Mouse (Mus musculus): Measurements from ENCODE around the gene Wwc2. TPM values are rescaled to one million over a fixed set of nuclear protein-coding genes. Genes with fewer than 3 reads are reported as not detected.
A peak's percentile ranks its signal among the peaks of the same experiment; 100 is the strongest.

Wwc2 gene
- polyA plus RNA-seq, 1 experiment from 2014 or later: 11.9 TPM

GRCm38 (mm10) chr8:47799438-47799837 is 191.3 kb downstream of the Wwc2 start:
- no peaks in the 10 kb centered on the region for H3K9me3 ChIP-seq
- WGBS: 78% methylated on average over 6 of the region's 6 CpGs
- ATAC-seq (ENCODE audit: insufficient number of reproducible peaks, low FRiP score, low TSS enrichment, low read depth): no peak

GRCm38 (mm10) chr8:47791986-47792385 is 198.7 kb downstream of the Wwc2 start:
- Histone ChIP-seq H3K27me3 (no peaks in the 10 kb centered on the region), H3K9me3 (no peaks in the 10 kb centered on the region), H3K4me2 (no peak overlapping the region), H3K27ac (no peak overlapping the region), H3K4me3 (no peak overlapping the region), H3K36me3 (no peaks in the 10 kb centered on the region), H3K9ac (no peak overlapping the region), H3K4me1 (no peaks in the 10 kb centered on the region)
- no peak for ATAC-seq (ENCODE audit: insufficient number of reproducible peaks, low FRiP score, low TSS enrichment, low read depth)
- WGBS: 59% methylated on average over 9 of the region's 9 CpGs

More at GRCm38 (mm10) chr8:47799438-47799837, 191.3 kb downstream of the Wwc2 start:
- Histone ChIP-seq H3K27me3 (no peaks in the 10 kb centered on the region), H3K27ac (no peak overlapping the region), H3K4me3 (no peak overlapping the region), H3K4me2 (no peak overlapping the region), H3K4me1 (no peaks in the 10 kb centered on the region), H3K36me3 (no peaks in the 10 kb centered on the region), H3K9ac (no peak overlapping the region)

GRCm38 (mm10) chr8:47787705-47788104 is 203.0 kb downstream of the Wwc2 start:
- Histone ChIP-seq H3K4me2 (no peak overlapping the region), H3K9me3 (no peaks in the 10 kb centered on the region), H3K27me3 (no peaks in the 10 kb centered on the region), H3K4me3 (no peak overlapping the region), H3K9ac (no peak overlapping the region), H3K36me3 (no peaks in the 10 kb centered on the region), H3K4me1 (no peaks in the 10 kb centered on the region), H3K27ac (no peak overlapping the region)
- ATAC-seq (ENCODE audit: insufficient number of reproducible peaks, low FRiP score, low TSS enrichment, low read depth): no peak
- 47% methylated on average over 10 of the region's 10 CpGs for WGBS

- Histone ChIP-seq H3K27me3 (no peaks in the 10 kb centered on the region), H3K4me3 (no peak overlapping the region), H3K36me3 (no peaks in the 10 kb centered on the region), H3K4me2 (no peak overlapping the region), H3K9ac (no peak overlapping the region), H3K27ac (no peak overlapping the region), H3K9me3 (no peaks in the 10 kb centered on the region), H3K4me1 (no peaks in the 10 kb centered on the region)
- WGBS: 89% methylated on average over 15 of the region's 15 CpGs
- no peak for ATAC-seq (ENCODE audit: insufficient number of reproducible peaks, low FRiP score, low TSS enrichment, low read depth)
These were observed 204.4 kb downstream of the Wwc2 start for GRCm38 (mm10) chr8:47786323-47786722.

- no peaks in the 10 kb centered on the region for H3K27me3 ChIP-seq
- H3K4me2 ChIP-seq: no peak overlapping the region
- WGBS: 65% methylated on average over 7 of the region's 7 CpGs
- no peaks in the 10 kb centered on the region for H3K4me1 ChIP-seq
- no peak overlapping the region for H3K4me3 ChIP-seq
- H3K36me3 ChIP-seq: no peaks in the 10 kb centered on the region
- H3K9me3 ChIP-seq: no peaks in the 10 kb centered on the region
- H3K9ac ChIP-seq: no peak overlapping the region
- ATAC-seq (ENCODE audit: insufficient number of reproducible peaks, low FRiP score, low TSS enrichment, low read depth): no peak
- peak overlapping the region; percentile 23; the same call in 1 of the 2 replicates for H3K27ac ChIP-seq
These were observed 206.3 kb downstream of the Wwc2 start for GRCm38 (mm10) chr8:47784436-47784835.

GRCm38 (mm10) chr8:47783944-47784343 is 206.8 kb downstream of the Wwc2 start:
- peak; percentile 71; the same call in 1 of the 2 replicates for ATAC-seq (ENCODE audit: insufficient number of reproducible peaks, low FRiP score, low TSS enrichment, low read depth)
- Histone ChIP-seq H3K4me2 (no peak overlapping the region), H3K4me3 (no peak overlapping the region), H3K27me3 (no peaks in the 10 kb centered on the region), H3K9me3 (no peaks in the 10 kb centered on the region), H3K4me1 (no peaks in the 10 kb centered on the region), H3K27ac (peak overlapping the region; percentile 23; the same call in 1 of the 2 replicates), H3K9ac (no peak overlapping the region), H3K36me3 (no peaks in the 10 kb centered on the region)
- WGBS: 75% methylated on average over 6 of the region's 6 CpGs

GRCm38 (mm10) chr8:47783544-47783943 is 207.2 kb downstream of the Wwc2 start:
- Histone ChIP-seq H3K4me3 (no peak overlapping the region), H3K9me3 (no peaks in the 10 kb centered on the region), H3K27ac (0 out of 2 replicates have a peak overlapping the region, but pooled peaks have one; percentile 23), H3K9ac (no peak overlapping the region), H3K27me3 (no peaks in the 10 kb centered on the region), H3K4me2 (no peak overlapping the region), H3K4me1 (no peaks in the 10 kb centered on the region), H3K36me3 (no peaks in the 10 kb centered on the region)
- 88% methylated on average over 2 of the region's 2 CpGs for whole genome bisulfite sequencing
- no peak for ATAC-seq (ENCODE audit: insufficient number of reproducible peaks, low FRiP score, low TSS enrichment, low read depth)

- Histone ChIP-seq H3K27ac (no peak overlapping the region), H3K9me3 (no peaks in the 10 kb centered on the region), H3K36me3 (no peaks in the 10 kb centered on the region), H3K4me3 (no peak overlapping the region), H3K4me1 (no peaks in the 10 kb centered on the region), H3K4me2 (no peak overlapping the region), H3K9ac (no peak overlapping the region), H3K27me3 (no peaks in the 10 kb centered on the region)
- no peak for ATAC-seq (ENCODE audit: insufficient number of reproducible peaks, low FRiP score, low TSS enrichment, low read depth)
- 91% methylated on average over 4 of the region's 4 CpGs for WGBS
These were observed 208.8 kb downstream of the Wwc2 start for GRCm38 (mm10) chr8:47781881-47782280.

GRCm38 (mm10) chr8:47779589-47779988 is 211.1 kb downstream of the Wwc2 start:
- no peak overlapping the region for H3K4me3 ChIP-seq
- no peak for ATAC-seq (ENCODE audit: insufficient number of reproducible peaks, low FRiP score, low TSS enrichment, low read depth)
- no peaks in the 10 kb centered on the region for H3K4me1 ChIP-seq
- H3K36me3 ChIP-seq: no peaks in the 10 kb centered on the region
- H3K27ac ChIP-seq: no peak overlapping the region
- no peaks in the 10 kb centered on the region for H3K9me3 ChIP-seq
- no peak overlapping the region for H3K9ac ChIP-seq
- WGBS: 71% methylated on average over 6 of the region's 6 CpGs
- H3K4me2 ChIP-seq: no peak overlapping the region
- no peaks in the 10 kb centered on the region for H3K27me3 ChIP-seq

GRCm38 (mm10) chr8:47777415-47777814 is 213.3 kb downstream of the Wwc2 start:
- Histone ChIP-seq H3K4me2 (no peak overlapping the region), H3K27me3 (no peaks in the 10 kb centered on the region)
- 87% methylated on average over 7 of the region's 7 CpGs for WGBS

More at GRCm38 (mm10) chr8:47777415-47777814, 213.3 kb downstream of the Wwc2 start:
- Histone ChIP-seq H3K36me3 (no peaks in the 10 kb centered on the region), H3K4me1 (no peaks in the 10 kb centered on the region), H3K4me3 (no peak overlapping the region), H3K9me3 (no peaks in the 10 kb centered on the region), H3K27ac (no peak overlapping the region), H3K9ac (no peak overlapping the region)
- no peak for ATAC-seq (ENCODE audit: insufficient number of reproducible peaks, low FRiP score, low TSS enrichment, low read depth)

Other genes starting within 250 kb of the Wwc2 start
- not detected in 2 replicates for gene Cldn24, start 168.8 kb downstream of the Wwc2 start, polyA plus RNA-seq (2015; fragmentation: Nextera tagmentation; extraction: Ambion mirVana)
- gene Cldn22, start 166.4 kb downstream of the Wwc2 start, polyA plus RNA-seq (2015; fragmentation: Nextera tagmentation; extraction: Ambion mirVana): not detected in 2 replicates
- 28.2 and 30.0 TPM in 2 replicates for gene Dctd, start 108.2 kb upstream of the Wwc2 start, polyA plus RNA-seq (2015; fragmentation: Nextera tagmentation; extraction: Ambion mirVana)

Measured in limb, embryonic 15.5 days (tissue).